Mouse (Mus musculus): ENCODE measurements around the gene Acsm5. TPM values are rescaled to one million over a fixed set of nuclear protein-coding genes. Genes with fewer than 3 reads are reported as not detected.

Acsm5 gene
- 0.64 and 1.0 TPM in 2 replicates for polyA plus RNA-seq (2015; fragmentation: Nextera tagmentation; extraction: Ambion mirVana)

- Histone ChIP-seq H3K27me3 (peaks cover 3% of the 10 kb centered on the region; the same call in 1 of the 2 replicates), H3K4me3 (replicated peaks) (no peak within 1 kb of the TSS), H3K27ac (no peak within 1 kb of the TSS), H3K36me3 (no peaks in the 10 kb centered on the region), H3K4me1 (no peaks in the 10 kb centered on the region), H3K9me3 (replicated peaks) (no peaks in the 10 kb centered on the region), H3K4me2 (no peak within 1 kb of the TSS), H3K9ac (no peak within 1 kb of the TSS)
- 69% methylated on average over 5 of the region's 5 CpGs for WGBS
- ATAC-seq (replicated peaks; ENCODE audit: low FRiP score), result no peak
Measured at GRCm38 (mm10) chr7:119519163-119519562, at the start of gene Acsm5. Gene Acsm5, plus strand, starts transcription at chr7:119519463.

GRCm38 (mm10) chr7:119476500-119477389, 42.5 kb upstream of the Acsm5 start:
- Histone ChIP-seq H3K4me1 (peaks cover 13% of the 10 kb centered on the region), H3K4me3 (replicated peaks) (no peak overlapping the region), H3K9me3 (replicated peaks) (no peaks in the 10 kb centered on the region), H3K27ac (peak overlapping the region; percentile 27; the same call in 1 of the 2 replicates), H3K27me3 (no peaks in the 10 kb centered on the region), H3K9ac (no peak overlapping the region), H3K4me2 (no peak overlapping the region), H3K36me3 (no peaks in the 10 kb centered on the region)
- WGBS, result 54% methylated on average over 33 of the region's 33 CpGs
- peak; percentile 91 for ATAC-seq (replicated peaks; ENCODE audit: low FRiP score)

- Histone ChIP-seq H3K27ac (peak within 1 kb of the TSS; percentile 6; the same call in 1 of the 2 replicates), H3K4me3 (replicated peaks) (no peak within 1 kb of the TSS), H3K27me3 (no peaks in the 10 kb centered on the region), H3K4me2 (no peak within 1 kb of the TSS), H3K9me3 (replicated peaks) (no peaks in the 10 kb centered on the region), H3K36me3 (no peaks in the 10 kb centered on the region), H3K4me1 (peaks cover 13% of the 10 kb centered on the region), H3K9ac (no peak within 1 kb of the TSS)
- no peak for ATAC-seq (replicated peaks; ENCODE audit: low FRiP score)
Measured at GRCm38 (mm10) chr7:119479256-119479655, 40.0 kb upstream of the Acsm5 start, which contains the start of gene Umod. Gene Umod, minus strand, starts transcription at chr7:119479282.

- Histone ChIP-seq H3K9me3 (replicated peaks) (no peaks in the 10 kb centered on the region), H3K27me3 (no peaks in the 10 kb centered on the region), H3K4me3 (replicated peaks) (no peak overlapping the region), H3K4me1 (peaks cover 2% of the 10 kb centered on the region; the same call in 1 of the 2 replicates), H3K36me3 (no peaks in the 10 kb centered on the region), H3K9ac (no peak overlapping the region), H3K27ac (no peak overlapping the region), H3K4me2 (no peak overlapping the region)
- no peak for ATAC-seq (replicated peaks; ENCODE audit: low FRiP score)
- 79% methylated on average over 4 of the region's 4 CpGs for WGBS
Measured at GRCm38 (mm10) chr7:119484154-119484553, 35.1 kb upstream of the Acsm5 start.

GRCm38 (mm10) chr7:119486683-119487082, 32.6 kb upstream of the Acsm5 start:
- Histone ChIP-seq H3K9ac (no peak overlapping the region), H3K36me3 (no peaks in the 10 kb centered on the region), H3K4me1 (no peaks in the 10 kb centered on the region), H3K4me2 (no peak overlapping the region), H3K4me3 (replicated peaks) (no peak overlapping the region), H3K27ac (no peak overlapping the region), H3K9me3 (replicated peaks) (no peaks in the 10 kb centered on the region), H3K27me3 (no peaks in the 10 kb centered on the region)
- ATAC-seq (replicated peaks; ENCODE audit: low FRiP score), result no peak
- 85% methylated on average over 5 of the region's 5 CpGs for WGBS

GRCm38 (mm10) chr7:119490041-119490780, 29.1 kb upstream of the Acsm5 start:
- H3K36me3 ChIP-seq, result no peaks in the 10 kb centered on the region
- no peak overlapping the region for H3K4me2 ChIP-seq
- no peaks in the 10 kb centered on the region for H3K27me3 ChIP-seq
- no peak overlapping the region for H3K9ac ChIP-seq
- no peak overlapping the region for H3K27ac ChIP-seq
- WGBS, result 83% methylated on average over 4 of the region's 4 CpGs
- no peaks in the 10 kb centered on the region for H3K4me1 ChIP-seq
- H3K9me3 ChIP-seq (replicated peaks), result no peaks in the 10 kb centered on the region
- no peak overlapping the region for H3K4me3 ChIP-seq (replicated peaks)
- no peak for ATAC-seq (replicated peaks; ENCODE audit: low FRiP score)

GRCm38 (mm10) chr7:119511143-119511542, 8.1 kb upstream of the Acsm5 start:
- Histone ChIP-seq H3K9ac (no peak overlapping the region), H3K36me3 (no peaks in the 10 kb centered on the region), H3K27ac (0 out of 2 replicates have a peak overlapping the region, but pooled peaks have one; percentile 56), H3K4me3 (replicated peaks) (no peak overlapping the region), H3K27me3 (peaks cover 3% of the 10 kb centered on the region; the same call in 1 of the 2 replicates), H3K4me2 (no peak overlapping the region), H3K4me1 (no peaks in the 10 kb centered on the region), H3K9me3 (replicated peaks) (no peaks in the 10 kb centered on the region)
- ATAC-seq (replicated peaks; ENCODE audit: low FRiP score), result peak; percentile 91
- 78% methylated on average over 4 of the region's 4 CpGs for WGBS

GRCm38 (mm10) chr7:119513056-119513455, 6.2 kb upstream of the Acsm5 start:
- H3K27me3 ChIP-seq, result peaks cover 3% of the 10 kb centered on the region; the same call in 1 of the 2 replicates
- H3K36me3 ChIP-seq, result no peaks in the 10 kb centered on the region
- H3K9ac ChIP-seq, result no peak overlapping the region
- H3K4me3 ChIP-seq (replicated peaks), result no peak overlapping the region
- no peak overlapping the region for H3K27ac ChIP-seq
- H3K9me3 ChIP-seq (replicated peaks), result no peaks in the 10 kb centered on the region
- H3K4me1 ChIP-seq, result no peaks in the 10 kb centered on the region
- ATAC-seq (replicated peaks; ENCODE audit: low FRiP score), result peak; percentile 59; the same call in 1 of the 2 replicates
- H3K4me2 ChIP-seq, result no peak overlapping the region
- WGBS, result 30% methylated on average over 7 of the region's 7 CpGs

GRCm38 (mm10) chr7:119515492-119516271, 3.6 kb upstream of the Acsm5 start:
- H3K9me3 ChIP-seq (replicated peaks), result no peaks in the 10 kb centered on the region
- H3K4me2 ChIP-seq, result no peak overlapping the region
- no peak overlapping the region for H3K4me3 ChIP-seq (replicated peaks)
- H3K27me3 ChIP-seq, result peaks cover 3% of the 10 kb centered on the region; the same call in 1 of the 2 replicates
- no peak for ATAC-seq (replicated peaks; ENCODE audit: low FRiP score)
- H3K4me1 ChIP-seq, result no peaks in the 10 kb centered on the region
- H3K36me3 ChIP-seq, result no peaks in the 10 kb centered on the region
- WGBS, result 63% methylated on average over 10 of the region's 10 CpGs
- no peak overlapping the region for H3K9ac ChIP-seq
- no peak overlapping the region for H3K27ac ChIP-seq

- Histone ChIP-seq H3K9me3 (replicated peaks) (no peaks in the 10 kb centered on the region), H3K36me3 (no peaks in the 10 kb centered on the region), H3K27ac (no peak overlapping the region), H3K4me1 (no peaks in the 10 kb centered on the region), H3K4me2 (no peak overlapping the region), H3K4me3 (replicated peaks) (no peak overlapping the region), H3K27me3 (peaks cover 3% of the 10 kb centered on the region; the same call in 1 of the 2 replicates), H3K9ac (no peak overlapping the region)
- no peak for ATAC-seq (replicated peaks; ENCODE audit: low FRiP score)
- WGBS, result 87% methylated on average over 7 of the region's 7 CpGs
Measured at GRCm38 (mm10) chr7:119516272-119516558, 3.0 kb upstream of the Acsm5 start.

- no peak overlapping the region for H3K4me3 ChIP-seq (replicated peaks)
- H3K27ac ChIP-seq, result no peak overlapping the region
- no peak overlapping the region for H3K9ac ChIP-seq
- ATAC-seq (replicated peaks; ENCODE audit: low FRiP score), result peak; percentile 66
- no peak overlapping the region for H3K4me2 ChIP-seq
- H3K27me3 ChIP-seq, result peaks cover under 1% of the 10 kb centered on the region; the same call in 1 of the 2 replicates
- no peaks in the 10 kb centered on the region for H3K9me3 ChIP-seq (replicated peaks)
- 51% methylated on average over 5 of the region's 5 CpGs for WGBS
- H3K36me3 ChIP-seq, result no peaks in the 10 kb centered on the region
- H3K4me1 ChIP-seq, result no peaks in the 10 kb centered on the region
Measured at GRCm38 (mm10) chr7:119519654-119520053, 391 bp downstream of the Acsm5 start.
